8 mouse cellular contexts compared by ENCODE assay signal in genomic region chr9:45633036-45633435, GRCm38 (mm10).
DNase-seq lines count a peak whose midpoint lies in the region; ATAC-seq lines count a peak whose summit lies in the region.

No protein-coding gene starts in this region.

- intact Hi-C loops in gastrocnemius, postnatal 14 days (cut with DNase I; ENCODE audit: low total_unique reads): no loop called here
- intact Hi-C loops in left cerebral cortex, postnatal 36 days (cut with DNase I): no loop called here

- WGBS in midbrain, embryonic 10.5 days: 83% methylated on average over 2 of the region's 2 CpGs
- 71% methylated on average over 2 of the region's 2 CpGs for WGBS in midbrain, embryonic 11.5 days
- 81% methylated on average over 2 of the region's 2 CpGs for WGBS in forebrain, embryonic 10.5 days

- no peak for ATAC-seq in midbrain, embryonic 11.5 days (ENCODE audit: low FRiP score)

- no peaks in the 10 kb centered on the region for H3K9me3 ChIP-seq in midbrain, embryonic 10.5 days (replicated peaks)
- H3K9me3 ChIP-seq in midbrain, embryonic 11.5 days (ENCODE audit: control insufficient read depth, low read length): no peaks in the 10 kb centered on the region
- no peaks in the 10 kb centered on the region for H3K9me3 ChIP-seq in forebrain, embryonic 10.5 days

- H3K36me3 ChIP-seq in midbrain, embryonic 10.5 days: no peaks in the 10 kb centered on the region
- H3K36me3 ChIP-seq in midbrain, embryonic 11.5 days (ENCODE audit: control insufficient read depth, insufficient read depth, low read length): no peaks in the 10 kb centered on the region
- no peaks in the 10 kb centered on the region for H3K36me3 ChIP-seq in forebrain, embryonic 10.5 days (replicated peaks)

- no peak overlapping the region for H3K4me2 ChIP-seq in midbrain, embryonic 11.5 days

- H3K9ac ChIP-seq in midbrain, embryonic 11.5 days (ENCODE audit: low read length): no peak overlapping the region

- H3K4me3 ChIP-seq in midbrain, embryonic 10.5 days: no peak overlapping the region
- H3K4me3 ChIP-seq in midbrain, embryonic 11.5 days (ENCODE audit: low read depth, low read length): no peak overlapping the region
- H3K4me3 ChIP-seq in forebrain, embryonic 10.5 days: no peak overlapping the region

- H3K4me1 ChIP-seq in midbrain, embryonic 10.5 days: peaks cover 10% of the 10 kb centered on the region
- peaks cover 2% of the 10 kb centered on the region; the same call in 1 of the 2 replicates for H3K4me1 ChIP-seq in midbrain, embryonic 11.5 days (ENCODE audit: control insufficient read depth, insufficient read depth, low read length)
- peaks cover 25% of the 10 kb centered on the region for H3K4me1 ChIP-seq in forebrain, embryonic 10.5 days

- peak; percentile 20 for DNase-seq in gastrocnemius, postnatal 14 days
- no peak for DNase-seq in gastrocnemius, adult 18-20 months (ENCODE audit: low spot score)
- DNase-seq in midbrain, embryonic 10.5 days (ENCODE audit: low spot score): no peak
- no peak for DNase-seq in midbrain, embryonic 11.5 days (ENCODE audit: low spot score, missing footprints)
- no peak for DNase-seq in forebrain, embryonic 10.5 days (ENCODE audit: extremely low spot score, low spot score)
- DNase-seq in lung, postnatal 36 days: peak; percentile 17
- DNase-seq in natural killer cell, adult 2 months (ENCODE audit: low spot score in 2 of 2): no peak
- DNase-seq in left cerebral cortex, postnatal 36 days (ENCODE audit: low spot score in 2 of 2): no peak

- H3K27ac ChIP-seq in midbrain, embryonic 10.5 days (replicated peaks): peak overlapping the region; percentile 66; the same call in 1 of the 2 replicates
- no peak overlapping the region for H3K27ac ChIP-seq in midbrain, embryonic 11.5 days (ENCODE audit: low read depth, low read length)
- H3K27ac ChIP-seq in forebrain, embryonic 10.5 days: peak overlapping the region; percentile 67; the same call in 1 of the 2 replicates

- no peaks in the 10 kb centered on the region for H3K27me3 ChIP-seq in midbrain, embryonic 10.5 days (ENCODE audit: low read depth, poor library complexity, severe bottlenecking)
- H3K27me3 ChIP-seq in midbrain, embryonic 11.5 days (ENCODE audit: control insufficient read depth, insufficient read depth, low read length): no peaks in the 10 kb centered on the region
- no peaks in the 10 kb centered on the region for H3K27me3 ChIP-seq in forebrain, embryonic 10.5 days (ENCODE audit: poor library complexity, severe bottlenecking)

Comparison
In these comparisons a context has a peak if more than half of its experiments do, and no peak if none do; other contexts are left out.
1. DNase-seq: peak in gastrocnemius, postnatal 14 days (single experiment) and lung, postnatal 36 days (single experiment); none in gastrocnemius, adult 18-20 months (single experiment), midbrain, embryonic 10.5 days (single experiment), midbrain, embryonic 11.5 days (single experiment), forebrain, embryonic 10.5 days (single experiment), natural killer cell, adult 2 months (0 of 2) and left cerebral cortex, postnatal 36 days (0 of 2).